Mouse (Mus musculus) bone marrow, adult 2 months (tissue): ENCODE data around the gene Usp42.

Source experiments
- CTCF ChIP-seq: fragments of 200-500 bp; IDR thresholded peaks from 2 replicates; pipeline ENCODE4 v1.5.1; 2011; ENCODE audit warnings: low read length, control low read depth; ENCODE audit not compliant: control insufficient read depth, insufficient read depth
- POLR2A ChIP-seq: fragments of 200-500 bp; IDR thresholded peaks from 2 replicates; pipeline ENCODE4 v1.6.1; 2011; ENCODE audit warnings: low read depth, mild to moderate bottlenecking, control low read depth, low read length, borderline replicate concordance; ENCODE audit not compliant: control insufficient read depth

- TF ChIP-seq CTCF (no peak), POLR2A (no peak)
Observed at GRCm38 (mm10) chr5:143668884-143669283, 63.2 kb downstream of the Usp42 start.
